Mouse (Mus musculus) stomach, postnatal 0 days (tissue): Measurements from ENCODE around the gene Klhl6.

Experiments
- CTCF ChIP-seq: IDR thresholded peaks from 2 replicates; pipeline ENCODE4 v1.5.1; 2016; ENCODE audit warnings: antibody characterized with exemption, low read depth, mild to moderate bottlenecking, moderate library complexity
- EP300 ChIP-seq: optimal IDR thresholded peaks from 2 replicates; pipeline ENCODE3; 2016; ENCODE audit warnings: antibody characterized with exemption

- no peak for TF ChIP-seq CTCF
- TF ChIP-seq EP300, result no peak
These were observed 9.4 kb downstream of the Klhl6 start for GRCm38 (mm10) chr16:19973480-19973879.
